Mouse (Mus musculus): ENCODE data around the gene Glis2. TPM values are rescaled to one million over a fixed set of nuclear protein-coding genes. Genes with fewer than 3 reads are reported as not detected.

The Glis2 gene
- polyA plus RNA-seq, 1 experiment from 2014 or later: 9.2 TPM

- peak overlapping the region; percentile 42 for H3K4me3 ChIP-seq (ENCODE audit: low read depth, low read length)
- peak overlapping the region; percentile 64 for H3K4me2 ChIP-seq (replicated peaks; ENCODE audit: low read depth)
- peak; percentile 100 for ATAC-seq
- no peaks in the 10 kb centered on the region for H3K36me3 ChIP-seq (ENCODE audit: control insufficient read depth, insufficient read depth)
- H3K4me1 ChIP-seq (replicated peaks; ENCODE audit: control insufficient read depth, insufficient read depth, low read length): peaks cover 8% of the 10 kb centered on the region; the same call in 1 of the 2 replicates
- no peaks in the 10 kb centered on the region for H3K27me3 ChIP-seq (replicated peaks; ENCODE audit: control insufficient read depth, insufficient read depth, low read length)
- H3K9ac ChIP-seq (ENCODE audit: low read depth, low read length): peak overlapping the region; percentile 40
- WGBS: under 1% methylated on average over 43 of the region's 43 CpGs
- peak; percentile 54 for TF ChIP-seq CTCF (IDR thresholded peaks at IDR 0.05; ENCODE audit: low read depth)
- H3K9me3 ChIP-seq (ENCODE audit: control insufficient read depth): no peaks in the 10 kb centered on the region
- H3K27ac ChIP-seq (ENCODE audit: low read depth, low read length): peak overlapping the region; percentile 85
These were observed 7.9 kb upstream of the Glis2 start for GRCm38 (mm10) chr16:4586531-4587123.

- H3K9me3 ChIP-seq (ENCODE audit: control insufficient read depth): no peaks in the 10 kb centered on the region
- peaks cover 8% of the 10 kb centered on the region; the same call in 1 of the 2 replicates for H3K4me1 ChIP-seq (replicated peaks; ENCODE audit: control insufficient read depth, insufficient read depth, low read length)
- ATAC-seq: no peak
- TF ChIP-seq CTCF (IDR thresholded peaks at IDR 0.05; ENCODE audit: low read depth): no peak
- peak overlapping the region; percentile 85; the same call in 1 of the 2 replicates for H3K27ac ChIP-seq (ENCODE audit: low read depth, low read length)
- H3K9ac ChIP-seq (ENCODE audit: low read depth, low read length): 0 out of 2 replicates have a peak overlapping the region, but pooled peaks have one; percentile 40
- no peaks in the 10 kb centered on the region for H3K27me3 ChIP-seq (replicated peaks; ENCODE audit: control insufficient read depth, insufficient read depth, low read length)
- 58% methylated on average over 5 of the region's 5 CpGs for WGBS
- H3K36me3 ChIP-seq (ENCODE audit: control insufficient read depth, insufficient read depth): no peaks in the 10 kb centered on the region
- no peak overlapping the region for H3K4me3 ChIP-seq (ENCODE audit: low read depth, low read length)
- H3K4me2 ChIP-seq (replicated peaks; ENCODE audit: low read depth): peak overlapping the region; percentile 64; the same call in 1 of the 2 replicates
These were observed 6.8 kb upstream of the Glis2 start for GRCm38 (mm10) chr16:4587516-4588210.

GRCm38 (mm10) chr16:4590236-4590635, 4.3 kb upstream of the Glis2 start:
- no peaks in the 10 kb centered on the region for H3K27me3 ChIP-seq (replicated peaks; ENCODE audit: control insufficient read depth, insufficient read depth, low read length)
- 93% methylated on average over 9 of the region's 9 CpGs for WGBS
- H3K27ac ChIP-seq (ENCODE audit: low read depth, low read length): no peak overlapping the region
- H3K9ac ChIP-seq (ENCODE audit: low read depth, low read length): no peak overlapping the region
- no peaks in the 10 kb centered on the region for H3K9me3 ChIP-seq (ENCODE audit: control insufficient read depth)
- no peak overlapping the region for H3K4me3 ChIP-seq (ENCODE audit: low read depth, low read length)
- peaks cover 8% of the 10 kb centered on the region for H3K4me1 ChIP-seq (replicated peaks; ENCODE audit: control insufficient read depth, insufficient read depth, low read length)
- H3K4me2 ChIP-seq (replicated peaks; ENCODE audit: low read depth): no peak overlapping the region
- TF ChIP-seq CTCF (IDR thresholded peaks at IDR 0.05; ENCODE audit: low read depth): no peak
- no peaks in the 10 kb centered on the region for H3K36me3 ChIP-seq (ENCODE audit: control insufficient read depth, insufficient read depth)
- ATAC-seq: no peak

- Histone ChIP-seq H3K4me1 (replicated peaks; ENCODE audit: control insufficient read depth, insufficient read depth, low read length) (peaks cover 3% of the 10 kb centered on the region; the same call in 1 of the 2 replicates), H3K27me3 (replicated peaks; ENCODE audit: control insufficient read depth, insufficient read depth, low read length) (no peaks in the 10 kb centered on the region), H3K4me2 (replicated peaks; ENCODE audit: low read depth) (peak overlapping the region; percentile 96), H3K9ac (ENCODE audit: low read depth, low read length) (peak overlapping the region; percentile 80; the same call in 1 of the 2 replicates), H3K27ac (ENCODE audit: low read depth, low read length) (peak overlapping the region; percentile 75; the same call in 1 of the 2 replicates), H3K4me3 (ENCODE audit: low read depth, low read length) (peak overlapping the region; percentile 72), H3K36me3 (ENCODE audit: control insufficient read depth, insufficient read depth) (no peaks in the 10 kb centered on the region), H3K9me3 (ENCODE audit: control insufficient read depth) (no peaks in the 10 kb centered on the region)
- TF ChIP-seq CTCF (IDR thresholded peaks at IDR 0.05; ENCODE audit: low read depth): peak; percentile 74
- no peak for ATAC-seq
- 12% methylated on average over 32 of the region's 32 CpGs for WGBS
These were observed 1.3 kb upstream of the Glis2 start for GRCm38 (mm10) chr16:4592909-4593875.

- Histone ChIP-seq H3K4me3 (ENCODE audit: low read depth, low read length) (peak overlapping the region; percentile 72), H3K36me3 (ENCODE audit: control insufficient read depth, insufficient read depth) (no peaks in the 10 kb centered on the region), H3K9me3 (ENCODE audit: control insufficient read depth) (no peaks in the 10 kb centered on the region), H3K4me1 (replicated peaks; ENCODE audit: control insufficient read depth, insufficient read depth, low read length) (peaks cover 3% of the 10 kb centered on the region; the same call in 1 of the 2 replicates), H3K27ac (ENCODE audit: low read depth, low read length) (peak overlapping the region; percentile 75), H3K4me2 (replicated peaks; ENCODE audit: low read depth) (peak overlapping the region; percentile 96), H3K27me3 (replicated peaks; ENCODE audit: control insufficient read depth, insufficient read depth, low read length) (no peaks in the 10 kb centered on the region), H3K9ac (ENCODE audit: low read depth, low read length) (peak overlapping the region; percentile 80)
- no peak for ATAC-seq
- WGBS: under 1% methylated on average over 41 of the region's 52 CpGs
- TF ChIP-seq CTCF (IDR thresholded peaks at IDR 0.05; ENCODE audit: low read depth): no peak
These were observed 457 bp downstream of the Glis2 start for GRCm38 (mm10) chr16:4594814-4595526.
